Mouse (Mus musculus) midbrain, embryonic 15.5 days (tissue): ENCODE measurements at regions not wholly inside any gene's neighbourhood (a gene's known extent, or its start where the extent isn't known, plus 50 kb on each side); places are given as distances from the start of the nearest gene placed in this dataset.
A peak's percentile ranks its signal among the peaks of the same experiment; 100 is the strongest.
"Not testable (repeated sequence)": the region's sequence is repeated elsewhere in the genome, so short reads cannot be mapped to it uniquely, and the experiment has no call there.

ENCODE experiments used
- ATAC-seq: fragments of 200-750 bp; cut with Nextera tagmentation; replicated peaks from 2 replicates; pipeline ENCODE4 v1.8.0; 2017; ENCODE audit warnings: moderate TSS enrichment
- H3K27ac ChIP-seq: fragments of 300-500 bp; sonication (generic); 2 replicates; pipeline ENCODE4 v1.5.1; 2015; ENCODE audit warnings: mild to moderate bottlenecking, inconsistent platforms
- H3K27me3 ChIP-seq: fragments of 300-500 bp; sonication (generic); replicated peaks from 2 replicates; pipeline ENCODE4 v1.6.1; 2015; ENCODE audit warnings: inconsistent platforms
- H3K36me3 ChIP-seq: fragments of 300-500 bp; sonication (generic); replicated peaks from 2 replicates; pipeline ENCODE4 v1.6.1; 2015; ENCODE audit warnings: inconsistent platforms
- H3K4me1 ChIP-seq: fragments of 300-500 bp; sonication (generic); 2 replicates; pipeline ENCODE4 v1.6.1; 2015; ENCODE audit warnings: inconsistent platforms
- H3K4me2 ChIP-seq: fragments of 300-500 bp; sonication (generic); 2 replicates; pipeline ENCODE4 v1.6.1; 2015; ENCODE audit warnings: inconsistent platforms, mild to moderate bottlenecking, moderate library complexity
- H3K4me3 ChIP-seq: fragments of 300-500 bp; sonication (generic); 2 replicates; pipeline ENCODE4 v1.5.1; 2015; ENCODE audit warnings: mild to moderate bottlenecking, inconsistent platforms
- H3K9ac ChIP-seq: fragments of 300-500 bp; sonication (generic); 2 replicates; pipeline ENCODE4 v1.6.1; 2015; ENCODE audit warnings: mild to moderate bottlenecking, inconsistent platforms
- H3K9me3 ChIP-seq: fragments of 300-500 bp; sonication (generic); 2 replicates; pipeline ENCODE4 v1.6.1; 2016; ENCODE audit warnings: inconsistent platforms
- WGBS: fragments of 180-500 bp; shearing (Covaris S2); methylation state at CpG from one replicate; pipeline ENCODE4 v1.1.7; 2015; ENCODE audit warnings: mixed read lengths; 5-methylcytosine and 5-hydroxymethylcytosine counted together

GRCm38 (mm10) chr7:73031407-73031806 lies 343.9 kb upstream of the Rgma start:
- no peaks in the 10 kb centered on the region for H3K27me3 ChIP-seq
- no peak for ATAC-seq
- no peak overlapping the region for H3K4me2 ChIP-seq
- H3K4me3 ChIP-seq: no peak overlapping the region
- WGBS: 88% methylated on average over 5 of the region's 5 CpGs
- H3K36me3 ChIP-seq: no peaks in the 10 kb centered on the region
- no peak overlapping the region for H3K9ac ChIP-seq
- no peak overlapping the region for H3K27ac ChIP-seq
- no peaks in the 10 kb centered on the region for H3K9me3 ChIP-seq
- peaks cover 9% of the 10 kb centered on the region for H3K4me1 ChIP-seq

- no peaks in the 10 kb centered on the region for H3K27me3 ChIP-seq
- H3K9me3 ChIP-seq: no peaks in the 10 kb centered on the region
- 68% methylated on average over 23 of the region's 23 CpGs for WGBS
- H3K4me2 ChIP-seq: no peak overlapping the region
- no peaks in the 10 kb centered on the region for H3K36me3 ChIP-seq
- H3K9ac ChIP-seq: no peak overlapping the region
- peaks cover 9% of the 10 kb centered on the region for H3K4me1 ChIP-seq
- no peak overlapping the region for H3K4me3 ChIP-seq
- H3K27ac ChIP-seq: peak overlapping the region; percentile 46
- peak; percentile 50; the same call in 1 of the 2 replicates for ATAC-seq
These were observed 342.9 kb upstream of the Rgma start for GRCm38 (mm10) chr7:73032316-73032980.

- H3K4me3 ChIP-seq: no peak overlapping the region
- H3K4me1 ChIP-seq: peaks cover 9% of the 10 kb centered on the region
- ATAC-seq: no peak
- no peak overlapping the region for H3K9ac ChIP-seq
- H3K27me3 ChIP-seq: no peaks in the 10 kb centered on the region
- WGBS: 71% methylated on average over 20 of the region's 20 CpGs
- no peaks in the 10 kb centered on the region for H3K9me3 ChIP-seq
- no peak overlapping the region for H3K4me2 ChIP-seq
- H3K36me3 ChIP-seq: no peaks in the 10 kb centered on the region
- no peak overlapping the region for H3K27ac ChIP-seq
These were observed 338.3 kb upstream of the Rgma start for GRCm38 (mm10) chr7:73036801-73037555.

GRCm38 (mm10) chr7:73037638-73038037 lies 337.7 kb upstream of the Rgma start:
- no peak overlapping the region for H3K4me2 ChIP-seq
- H3K4me1 ChIP-seq: peaks cover 4% of the 10 kb centered on the region; the same call in 1 of the 2 replicates
- ATAC-seq: no peak
- no peaks in the 10 kb centered on the region for H3K27me3 ChIP-seq
- no peak overlapping the region for H3K9ac ChIP-seq
- H3K4me3 ChIP-seq: no peak overlapping the region
- H3K27ac ChIP-seq: no peak overlapping the region
- WGBS: 93% methylated on average over 9 of the region's 9 CpGs
- H3K9me3 ChIP-seq: no peaks in the 10 kb centered on the region
- H3K36me3 ChIP-seq: no peaks in the 10 kb centered on the region

GRCm38 (mm10) chr7:73039921-73040320 lies 335.4 kb upstream of the Rgma start:
- no peak overlapping the region for H3K27ac ChIP-seq
- no peaks in the 10 kb centered on the region for H3K27me3 ChIP-seq
- no peaks in the 10 kb centered on the region for H3K9me3 ChIP-seq
- H3K4me1 ChIP-seq: no peaks in the 10 kb centered on the region
- H3K36me3 ChIP-seq: no peaks in the 10 kb centered on the region
- 89% methylated on average over 4 of the region's 4 CpGs for WGBS
- no peak overlapping the region for H3K9ac ChIP-seq
- H3K4me2 ChIP-seq: no peak overlapping the region
- ATAC-seq: no peak
- no peak overlapping the region for H3K4me3 ChIP-seq

GRCm38 (mm10) chr7:73044316-73044715 lies 331.0 kb upstream of the Rgma start:
- Histone ChIP-seq H3K4me3 (no peak overlapping the region), H3K36me3 (no peaks in the 10 kb centered on the region), H3K9ac (no peak overlapping the region), H3K9me3 (0 out of 2 replicates have a peak, but pooled peaks cover 3% of the 10 kb centered on the region), H3K27me3 (no peaks in the 10 kb centered on the region), H3K27ac (no peak overlapping the region), H3K4me1 (no peaks in the 10 kb centered on the region), H3K4me2 (no peak overlapping the region)
- ATAC-seq: no peak
- WGBS: 79% methylated on average over 3 of the region's 3 CpGs

- 86% methylated on average over 2 of the region's 2 CpGs for WGBS
These were observed 319.4 kb upstream of the Rgma start for GRCm38 (mm10) chr7:73055891-73056290.

GRCm38 (mm10) chr7:73063556-73063955 lies 311.8 kb upstream of the Rgma start:
- WGBS: 79% methylated on average over 3 of the region's 3 CpGs
- H3K9me3 ChIP-seq: no peaks in the 10 kb centered on the region
- no peak for ATAC-seq
- no peak overlapping the region for H3K27ac ChIP-seq
- no peaks in the 10 kb centered on the region for H3K27me3 ChIP-seq
- no peaks in the 10 kb centered on the region for H3K36me3 ChIP-seq
- H3K9ac ChIP-seq: no peak overlapping the region
- H3K4me3 ChIP-seq: no peak overlapping the region
- no peak overlapping the region for H3K4me2 ChIP-seq
- peaks cover 2% of the 10 kb centered on the region; the same call in 1 of the 2 replicates for H3K4me1 ChIP-seq

More at GRCm38 (mm10) chr7:73055891-73056290, 319.4 kb upstream of the Rgma start:
- no peaks in the 10 kb centered on the region for H3K4me1 ChIP-seq
- H3K9me3 ChIP-seq: no peaks in the 10 kb centered on the region
- H3K9ac ChIP-seq: no peak overlapping the region
- ATAC-seq: no peak
- no peaks in the 10 kb centered on the region for H3K36me3 ChIP-seq
- no peak overlapping the region for H3K4me3 ChIP-seq
- H3K4me2 ChIP-seq: no peak overlapping the region
- H3K27me3 ChIP-seq: no peaks in the 10 kb centered on the region
- no peak overlapping the region for H3K27ac ChIP-seq

- no peak overlapping the region for H3K4me3 ChIP-seq
- H3K9ac ChIP-seq: no peak overlapping the region
- H3K27ac ChIP-seq: no peak overlapping the region
- ATAC-seq: no peak
- no peaks in the 10 kb centered on the region for H3K27me3 ChIP-seq
- H3K9me3 ChIP-seq: no peaks in the 10 kb centered on the region
- H3K4me1 ChIP-seq: peaks cover under 1% of the 10 kb centered on the region; the same call in 1 of the 2 replicates
- H3K4me2 ChIP-seq: no peak overlapping the region
- whole genome bisulfite sequencing: 96% methylated on average over 1 of the region's 1 CpGs
- no peaks in the 10 kb centered on the region for H3K36me3 ChIP-seq
These were observed 306.8 kb upstream of the Rgma start for GRCm38 (mm10) chr7:73068534-73068933.

- Histone ChIP-seq H3K4me3 (no peak overlapping the region), H3K36me3 (no peaks in the 10 kb centered on the region), H3K4me2 (no peak overlapping the region), H3K27me3 (no peaks in the 10 kb centered on the region), H3K9me3 (no peaks in the 10 kb centered on the region), H3K4me1 (no peaks in the 10 kb centered on the region), H3K9ac (no peak overlapping the region), H3K27ac (no peak overlapping the region)
- 94% methylated on average over 4 of the region's 4 CpGs for WGBS
- no peak for ATAC-seq
These were observed 306.0 kb upstream of the Rgma start for GRCm38 (mm10) chr7:73069352-73069751.

- not testable (repeated sequence) for H3K4me1 ChIP-seq, ATAC-seq, H3K27me3 ChIP-seq, H3K27ac ChIP-seq, H3K36me3 ChIP-seq, H3K9me3 ChIP-seq, H3K4me2 ChIP-seq, H3K4me3 ChIP-seq, H3K9ac ChIP-seq
- 96% methylated on average over 7 of the region's 7 CpGs for WGBS
These were observed 299.9 kb upstream of the Rgma start for GRCm38 (mm10) chr7:73075391-73075790.

GRCm38 (mm10) chr7:73087496-73088185 lies 287.7 kb upstream of the Rgma start:
- no peak overlapping the region for H3K4me2 ChIP-seq
- H3K27ac ChIP-seq: no peak overlapping the region
- no peaks in the 10 kb centered on the region for H3K4me1 ChIP-seq
- no peaks in the 10 kb centered on the region for H3K27me3 ChIP-seq
- H3K9ac ChIP-seq: no peak overlapping the region
- 81% methylated on average over 10 of the region's 10 CpGs for WGBS
- no peaks in the 10 kb centered on the region for H3K36me3 ChIP-seq
- H3K9me3 ChIP-seq: no peaks in the 10 kb centered on the region
- H3K4me3 ChIP-seq: no peak overlapping the region
- ATAC-seq: no peak
